Mouse (Mus musculus) MEL (cell line): Measurements from ENCODE around the gene Wars2. TPM values are rescaled to one million over a fixed set of nuclear protein-coding genes. Genes with fewer than 3 reads are reported as not detected.

ENCODE experiments used
- DNase-seq: peaks from one replicate; pipeline ENCODE4 v3.0.0; 2011; ENCODE audit warnings: low read depth, low spot score
- H3K27ac ChIP-seq: 2 replicates; pipeline ENCODE4 v1.5.1; 2012; ENCODE audit warnings: low read depth, mild to moderate bottlenecking, control low read depth, low read length, moderate library complexity; ENCODE audit not compliant: control insufficient read depth
- H3K27me3 ChIP-seq, 2 experiments: fragments of 150-350 bp in 1 of 2; sonication (generic) in 1 of 2; 2 replicates each; pipeline ENCODE4 v1.6.1; 2012; ENCODE audit warnings: low read length in 2 of 2, mild to moderate bottlenecking in 2 of 2, improper control_type of control experiment in 1 of 2, moderate library complexity in 1 of 2; ENCODE audit not compliant: insufficient read depth in 2 of 2, control insufficient read depth in 1 of 2
- H3K36me3 ChIP-seq, 2 experiments: 2 replicates each; pipeline ENCODE4 v1.6.1; 2012 to 2014; ENCODE audit warnings: low read length in 2 of 2, improper control_type of control experiment in 1 of 2, inconsistent platforms in 1 of 2, mild to moderate bottlenecking in 1 of 2; ENCODE audit not compliant: insufficient read depth in 2 of 2, control insufficient read depth in 1 of 2
- H3K4me1 ChIP-seq, 2 experiments: fragments of 150-350 bp in 1 of 2; sonication (generic) in 1 of 2; 2 replicates each; pipeline ENCODE4 v1.6.1; 2012; ENCODE audit warnings: low read length in 2 of 2, improper control_type of control experiment in 1 of 2, mild to moderate bottlenecking in 1 of 2; ENCODE audit not compliant: insufficient read depth in 2 of 2, control insufficient read depth in 1 of 2
- H3K4me3 ChIP-seq, 2 experiments: fragments of 150-350 bp in 1 of 2; sonication (generic) in 1 of 2; 2 replicates each; pipeline ENCODE4 v1.5.1; 2012; ENCODE audit warnings: low read depth in 2 of 2, low read length in 2 of 2, mild to moderate bottlenecking in 2 of 2, moderate library complexity in 2 of 2, control low read depth in 1 of 2, improper control_type of control experiment in 1 of 2; ENCODE audit not compliant: control insufficient read depth in 1 of 2, insufficient read depth in 1 of 2
- H3K79me2 ChIP-seq: 2 replicates; pipeline ENCODE4 v1.6.1; 2012; ENCODE audit warnings: mild to moderate bottlenecking, low read length, moderate library complexity; ENCODE audit not compliant: control insufficient read depth, poor library complexity, insufficient read depth
- H3K9ac ChIP-seq: 2 replicates; pipeline ENCODE4 v1.6.1; 2012; ENCODE audit warnings: low read depth, mild to moderate bottlenecking, control low read depth, low read length, moderate library complexity; ENCODE audit not compliant: control insufficient read depth, poor library complexity, severe bottlenecking
- H3K9me3 ChIP-seq: fragments of 150-350 bp; sonication (generic); replicated peaks from 2 replicates; pipeline ENCODE4 v1.6.1; 2012; ENCODE audit warnings: mild to moderate bottlenecking, low read length, improper control_type of control experiment, moderate library complexity; ENCODE audit not compliant: insufficient read depth
- CHD1 ChIP-seq: IDR thresholded peaks from 2 replicates; pipeline ENCODE4 v1.6.1; 2012; ENCODE audit warnings: low read depth, mild to moderate bottlenecking, inconsistent platforms, low read length, improper control_type of control experiment
- CHD2 ChIP-seq: IDR thresholded peaks from 2 replicates; pipeline ENCODE4 v1.6.1; 2011; ENCODE audit warnings: low read length, improper control_type of control experiment
- CTCF ChIP-seq, 3 experiments: IDR thresholded peaks in 2 of 3; conservative IDR thresholded peaks in 1 of 3; 2 replicates each; pipeline ENCODE4 v1.5.1; 2011 to 2012; ENCODE audit warnings: low read length in 3 of 3, low read depth in 2 of 3, mild to moderate bottlenecking in 2 of 3, improper control_type of control experiment in 1 of 3, inconsistent platforms in 1 of 3, mixed read lengths in 1 of 3, moderate library complexity in 1 of 3; ENCODE audit not compliant: control insufficient read depth in 1 of 3, insufficient read depth in 1 of 3, poor library complexity in 1 of 3, severe bottlenecking in 1 of 3
- ELF1 ChIP-seq: IDR thresholded peaks from 2 replicates; pipeline ENCODE4 v1.6.1; 2014; ENCODE audit warnings: low read depth, mild to moderate bottlenecking, inconsistent platforms, low read length, improper control_type of control experiment, moderate library complexity
- EP300 ChIP-seq, 2 experiments: IDR thresholded peaks; 2 replicates each; pipeline ENCODE4 v1.6.1; 2011; ENCODE audit warnings: improper control_type of control experiment in 2 of 2, low read length in 2 of 2, low read depth in 1 of 2, mild to moderate bottlenecking in 1 of 2
- ETS1 ChIP-seq: IDR thresholded peaks from 2 replicates; pipeline ENCODE4 v1.6.1; 2012; ENCODE audit warnings: low read depth, mild to moderate bottlenecking, inconsistent platforms, low read length, improper control_type of control experiment, moderate library complexity
- GATA1 ChIP-seq: IDR thresholded peaks from 2 replicates; pipeline ENCODE4 v1.6.1; 2011; ENCODE audit warnings: low read depth, low read length, improper control_type of control experiment
- KAT2A ChIP-seq: conservative IDR thresholded peaks from 2 replicates; pipeline ENCODE4 v1.6.1; 2012; ENCODE audit warnings: low read depth, low read length, improper control_type of control experiment, inconsistent platforms
- MAZ ChIP-seq: IDR thresholded peaks from 2 replicates; pipeline ENCODE4 v1.6.1; 2012; ENCODE audit warnings: low read depth, mild to moderate bottlenecking, inconsistent platforms, low read length, improper control_type of control experiment
- MXI1 ChIP-seq: IDR thresholded peaks from 2 replicates; pipeline ENCODE4 v1.6.1; 2011; ENCODE audit warnings: mild to moderate bottlenecking, low read depth, low read length, improper control_type of control experiment
- NELFE ChIP-seq: IDR thresholded peaks from 2 replicates; pipeline ENCODE4 v1.6.1; 2011; ENCODE audit warnings: low read depth, low read length, improper control_type of control experiment
- POLR2A ChIP-seq, 2 experiments: IDR thresholded peaks; 2 replicates each; pipeline ENCODE4 v1.6.1; 2011 to 2012; ENCODE audit warnings: low read length in 2 of 2, mild to moderate bottlenecking in 2 of 2, control low read depth in 1 of 2, improper control_type of control experiment in 1 of 2, low read depth in 1 of 2, moderate library complexity in 1 of 2; ENCODE audit not compliant: control insufficient read depth in 1 of 2, insufficient read depth in 1 of 2, poor library complexity in 1 of 2
- POLR2AphosphoS5 ChIP-seq: IDR thresholded peaks from 2 replicates; pipeline ENCODE4 v1.6.1; 2012; ENCODE audit warnings: low read depth, borderline replicate concordance, mild to moderate bottlenecking, inconsistent platforms, low read length, moderate library complexity, mixed read lengths
- TBP ChIP-seq: IDR thresholded peaks from 2 replicates; pipeline ENCODE4 v1.8.0; 2011; ENCODE audit warnings: low read depth, low read length, improper control_type of control experiment
- TCF12 ChIP-seq: IDR thresholded peaks from 2 replicates; pipeline ENCODE4 v1.6.1; 2014; ENCODE audit warnings: low read depth, mild to moderate bottlenecking, inconsistent platforms, low read length, improper control_type of control experiment, moderate library complexity
- ZC3H11A ChIP-seq: IDR thresholded peaks from 2 replicates; pipeline ENCODE4 v1.6.1; 2012; ENCODE audit warnings: low read depth, mild to moderate bottlenecking, inconsistent platforms, low read length, improper control_type of control experiment
- ZKSCAN1 ChIP-seq: IDR thresholded peaks from 2 replicates; pipeline ENCODE4 v1.6.1; 2012; ENCODE audit warnings: low read depth, mild to moderate bottlenecking, inconsistent platforms, low read length, improper control_type of control experiment, moderate library complexity
- polyA plus RNA-seq, 2 experiments: library from polyadenylated mRNA; stranded (reverse) in 1 of 2; unstranded in 1 of 2; fragments of >175 nt in 1 of 2; fragments of >200 nt in 1 of 2; gene quantifications; 2 replicates each; pipeline versions ENCODE4 v1.2.1 to v1.2.4; 2012; ENCODE audit warnings: low replicate concordance in 2 of 2, low read depth in 1 of 2; ENCODE audit not compliant: insufficient read length in 2 of 2, insufficient read depth in 1 of 2, missing spikeins in 1 of 2
- total RNA-seq: library from RNA; depleted of rRNA; stranded (reverse); fragments of 300-350 nt; gene quantifications from 2 replicates; pipeline ENCODE4 v1.2.3, GENCODE M21; 2012

The Wars2 gene
- total and polyA plus RNA-seq, 3 experiments: 8.8 to 11.4 TPM; not detected in 1

GRCm38 (mm10) chr3:99259741-99260270 is 118.9 kb downstream of the Wars2 start:
- H3K4me1 ChIP-seq: peaks cover 2 to 12% of the 10 kb centered on the region in 2 experiments; a peak in 3 of 4 replicates
- H3K9ac ChIP-seq: no peak overlapping the region
- H3K9me3 ChIP-seq: no peaks in the 10 kb centered on the region
- peaks cover 18% of the 10 kb centered on the region for H3K79me2 ChIP-seq
- no peak overlapping the region for H3K4me3 ChIP-seq
- no peak for DNase-seq
- H3K27ac ChIP-seq: no peak overlapping the region
- H3K27me3 ChIP-seq: no peaks in the 10 kb centered on the region
- peaks cover 0 to 15% of the 10 kb centered on the region in 2 experiments; a peak in 2 of 4 replicates for H3K36me3 ChIP-seq
- TF ChIP-seq POLR2A (IDR thresholded peaks at IDR 0.05; ENCODE audit: control insufficient read depth in 1 of 2, insufficient read depth in 1 of 2, low read depth in 1 of 2, low read length in 2 of 2, poor library complexity in 1 of 2): no peak
- no peak for TF ChIP-seq EP300 (IDR thresholded peaks at IDR 0.05; ENCODE audit: low read depth in 1 of 2, low read length in 2 of 2)
- TF ChIP-seq CHD1: no peak
- TF ChIP-seq ETS1: no peak
- TF ChIP-seq POLR2AphosphoS5: no peak
- no peak for TF ChIP-seq CHD2
- TF ChIP-seq MXI1: no peak
- TF ChIP-seq TBP: no peak
- TF ChIP-seq ZKSCAN1: no peak

- no peaks in the 10 kb centered on the region for H3K9me3 ChIP-seq
- H3K4me3 ChIP-seq: no peak overlapping the region
- no peak for TF ChIP-seq ZC3H11A
- TF ChIP-seq, all 39 proteins: peak for 0
- Histone ChIP-seq H3K9ac (no peak overlapping the region), H3K36me3 (peaks cover 0 to 15% of the 10 kb centered on the region in 2 experiments; a peak in 2 of 4 replicates), H3K27ac (no peak overlapping the region), H3K27me3 (no peaks in the 10 kb centered on the region), H3K4me1 (peaks cover 2 to 11% of the 10 kb centered on the region in 2 experiments; a peak in 2 of 4 replicates), H3K79me2 (peaks cover 12% of the 10 kb centered on the region)
- no peak for DNase-seq
Measured at GRCm38 (mm10) chr3:99260395-99260794, 119.5 kb downstream of the Wars2 start.

GRCm38 (mm10) chr3:99261371-99261791 is 120.5 kb downstream of the Wars2 start:
- no peak for TF ChIP-seq NELFE
- TF ChIP-seq MAZ: no peak
- no peak for TF ChIP-seq ETS1
- TF ChIP-seq GATA1: no peak
- no peak for TF ChIP-seq CTCF (IDR thresholded peaks at IDR 0.05 in 2 of 3, conservative IDR thresholded peaks at IDR 0.05 in 1 of 3; ENCODE audit: control insufficient read depth in 1 of 3, insufficient read depth in 1 of 3, low read depth in 2 of 3, low read length in 3 of 3, poor library complexity in 1 of 3, severe bottlenecking in 1 of 3)
- TF ChIP-seq KAT2A: no peak
- TF ChIP-seq ELF1: no peak
- TF ChIP-seq EP300 (IDR thresholded peaks at IDR 0.05; ENCODE audit: low read depth in 1 of 2, low read length in 2 of 2): no peak
- TF ChIP-seq TCF12: no peak
- no peaks in the 10 kb centered on the region for H3K9me3 ChIP-seq
- DNase-seq: no peak
- H3K9ac ChIP-seq: no peak overlapping the region
- H3K4me3 ChIP-seq: no peak overlapping the region
- H3K79me2 ChIP-seq: peaks cover 3% of the 10 kb centered on the region; the same call in 1 of the 2 replicates
- peaks cover 0 to 12% of the 10 kb centered on the region in 2 experiments; a peak in 2 of 4 replicates for H3K36me3 ChIP-seq
- H3K27me3 ChIP-seq: no peaks in the 10 kb centered on the region
- no peak overlapping the region for H3K27ac ChIP-seq
- H3K4me1 ChIP-seq: peaks cover 2 to 5% of the 10 kb centered on the region in 2 experiments; a peak in 3 of 4 replicates
